Mouse (Mus musculus): ENCODE measurements around the gene Ppip5k1. TPM values are rescaled to one million over a fixed set of nuclear protein-coding genes. Genes with fewer than 3 reads are reported as not detected.
"Not testable (repeated sequence)": the region's sequence is repeated elsewhere in the genome, so short reads cannot be mapped to it uniquely, and the experiment has no call there.

The Ppip5k1 gene
- polyA plus RNA-seq (2015; fragmentation: Nextera tagmentation; extraction: Ambion mirVana): 18.7 and 21.4 TPM in 2 replicates

GRCm38 (mm10) chr2:121354820-121355592 is at the start of gene Ppip5k1:
Gene Ppip5k1, minus strand, starts transcription at chr2:121355396.
- peak; percentile 85 for ATAC-seq
- Histone ChIP-seq H3K4me3 (ENCODE audit: low read length) (peak within 1 kb of the TSS; percentile 70), H3K4me2 (ENCODE audit: low read depth, low read length) (peak within 1 kb of the TSS; percentile 88), H3K9ac (ENCODE audit: low read depth, low read length) (peak within 1 kb of the TSS; percentile 82), H3K4me1 (ENCODE audit: control insufficient read depth, insufficient read depth, low read length) (peaks cover 16% of the 10 kb centered on the region), H3K36me3 (ENCODE audit: control insufficient read depth, insufficient read depth, low read length) (no peaks in the 10 kb centered on the region), H3K27ac (ENCODE audit: low read length) (peak within 1 kb of the TSS; percentile 26; the same call in 1 of the 2 replicates), H3K27me3 (replicated peaks; ENCODE audit: control insufficient read depth, insufficient read depth, low read length) (no peaks in the 10 kb centered on the region), H3K9me3 (ENCODE audit: control insufficient read depth, low read length) (no peaks in the 10 kb centered on the region)
- WGBS: under 1% methylated on average over 58 of the region's 58 CpGs

- H3K27ac ChIP-seq (ENCODE audit: low read length): no peak overlapping the region
- H3K36me3 ChIP-seq (ENCODE audit: control insufficient read depth, insufficient read depth, low read length): no peaks in the 10 kb centered on the region
- no peak overlapping the region for H3K4me3 ChIP-seq (ENCODE audit: low read length)
- H3K4me1 ChIP-seq (ENCODE audit: control insufficient read depth, insufficient read depth, low read length): no peaks in the 10 kb centered on the region
- H3K4me2 ChIP-seq (ENCODE audit: low read depth, low read length): no peak overlapping the region
- no peaks in the 10 kb centered on the region for H3K27me3 ChIP-seq (replicated peaks; ENCODE audit: control insufficient read depth, insufficient read depth, low read length)
- ATAC-seq: no peak
- H3K9me3 ChIP-seq (ENCODE audit: control insufficient read depth, low read length): no peaks in the 10 kb centered on the region
- H3K9ac ChIP-seq (ENCODE audit: low read depth, low read length): no peak overlapping the region
Observed at GRCm38 (mm10) chr2:121403296-121403695, 48.1 kb upstream of the Ppip5k1 start.

- no peak; the same call in 1 of the 2 replicates for ATAC-seq
- Histone ChIP-seq H3K27ac (ENCODE audit: low read length) (no peak overlapping the region), H3K4me1 (ENCODE audit: control insufficient read depth, insufficient read depth, low read length) (no peaks in the 10 kb centered on the region), H3K36me3 (ENCODE audit: control insufficient read depth, insufficient read depth, low read length) (no peaks in the 10 kb centered on the region), H3K4me3 (ENCODE audit: low read length) (no peak overlapping the region), H3K27me3 (replicated peaks; ENCODE audit: control insufficient read depth, insufficient read depth, low read length) (no peaks in the 10 kb centered on the region), H3K9ac (ENCODE audit: low read depth, low read length) (no peak overlapping the region), H3K4me2 (ENCODE audit: low read depth, low read length) (no peak overlapping the region), H3K9me3 (ENCODE audit: control insufficient read depth, low read length) (no peaks in the 10 kb centered on the region)
- 13% methylated on average over 8 of the region's 8 CpGs for WGBS
Observed at GRCm38 (mm10) chr2:121396624-121397023, 41.4 kb upstream of the Ppip5k1 start.

DNA sequence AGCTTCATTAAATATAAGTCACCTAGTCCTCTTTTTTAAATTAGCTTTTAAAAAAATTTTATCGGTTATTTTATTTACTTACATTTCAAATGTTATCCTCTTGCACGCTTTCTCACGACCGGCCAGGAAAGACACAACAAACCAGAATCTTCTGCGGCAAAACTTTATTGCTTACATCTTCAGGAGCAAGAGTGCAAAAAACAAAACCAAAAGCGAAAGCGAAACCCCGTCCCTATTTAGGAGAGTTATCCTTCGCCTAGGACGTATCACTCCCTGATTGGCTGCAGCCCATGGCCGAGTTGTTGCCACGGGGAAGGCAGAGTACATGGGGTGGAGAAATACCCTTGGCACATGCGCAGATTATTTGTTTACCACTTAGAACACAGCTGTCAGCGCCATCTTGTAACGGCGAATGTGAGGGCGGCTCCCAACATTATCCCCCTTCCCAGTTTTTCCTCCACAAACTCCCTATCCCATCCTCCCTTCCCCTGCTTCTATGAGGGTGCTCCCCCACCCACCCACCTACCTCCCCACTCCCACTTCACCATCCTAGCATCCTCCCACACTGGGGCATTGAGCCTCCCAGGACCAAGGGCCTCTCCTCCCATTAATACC is 31.9 kb upstream of the Ppip5k1 start, which contains the start of gene Strc:
Gene Strc (minus strand): TSS at position 208 of the 615 bp plus-strand sequence.
- not testable (repeated sequence) for H3K9me3 ChIP-seq (ENCODE audit: control insufficient read depth, low read length); ATAC-seq; H3K27me3 ChIP-seq (replicated peaks; ENCODE audit: control insufficient read depth, insufficient read depth, low read length); H3K36me3 ChIP-seq (ENCODE audit: control insufficient read depth, insufficient read depth, low read length); H3K4me2 ChIP-seq (ENCODE audit: low read depth, low read length); H3K27ac ChIP-seq (ENCODE audit: low read length); H3K4me3 ChIP-seq (ENCODE audit: low read length); H3K9ac ChIP-seq (ENCODE audit: low read depth, low read length); H3K4me1 ChIP-seq (ENCODE audit: control insufficient read depth, insufficient read depth, low read length)
- 96% methylated on average over 14 of the region's 17 CpGs for WGBS

- Histone ChIP-seq H3K27me3 (replicated peaks; ENCODE audit: control insufficient read depth, insufficient read depth, low read length) (no peaks in the 10 kb centered on the region), H3K4me2 (ENCODE audit: low read depth, low read length) (no peak overlapping the region), H3K4me3 (ENCODE audit: low read length) (no peak overlapping the region), H3K27ac (ENCODE audit: low read length) (no peak overlapping the region), H3K36me3 (ENCODE audit: control insufficient read depth, insufficient read depth, low read length) (no peaks in the 10 kb centered on the region), H3K9me3 (ENCODE audit: control insufficient read depth, low read length) (no peaks in the 10 kb centered on the region), H3K4me1 (ENCODE audit: control insufficient read depth, insufficient read depth, low read length) (no peaks in the 10 kb centered on the region), H3K9ac (ENCODE audit: low read depth, low read length) (no peak overlapping the region)
- WGBS: 46% methylated on average over 2 of the region's 2 CpGs
- no peak for ATAC-seq
Observed at GRCm38 (mm10) chr2:121374766-121375165, 19.6 kb upstream of the Ppip5k1 start.

- no peaks in the 10 kb centered on the region for H3K27me3 ChIP-seq (replicated peaks; ENCODE audit: control insufficient read depth, insufficient read depth, low read length)
- H3K9ac ChIP-seq (ENCODE audit: low read depth, low read length): no peak overlapping the region
- no peak for ATAC-seq
- no peaks in the 10 kb centered on the region for H3K36me3 ChIP-seq (ENCODE audit: control insufficient read depth, insufficient read depth, low read length)
- 67% methylated on average over 3 of the region's 3 CpGs for WGBS
- no peak overlapping the region for H3K4me2 ChIP-seq (ENCODE audit: low read depth, low read length)
- no peaks in the 10 kb centered on the region for H3K4me1 ChIP-seq (ENCODE audit: control insufficient read depth, insufficient read depth, low read length)
- H3K4me3 ChIP-seq (ENCODE audit: low read length): no peak overlapping the region
- no peaks in the 10 kb centered on the region for H3K9me3 ChIP-seq (ENCODE audit: control insufficient read depth, low read length)
- no peak overlapping the region for H3K27ac ChIP-seq (ENCODE audit: low read length)
Observed at GRCm38 (mm10) chr2:121372266-121372665, 17.1 kb upstream of the Ppip5k1 start.

- H3K4me2 ChIP-seq (ENCODE audit: low read depth, low read length): no peak overlapping the region
- no peak for ATAC-seq
- no peaks in the 10 kb centered on the region for H3K9me3 ChIP-seq (ENCODE audit: control insufficient read depth, low read length)
- H3K4me1 ChIP-seq (ENCODE audit: control insufficient read depth, insufficient read depth, low read length): no peaks in the 10 kb centered on the region
- WGBS: 74% methylated on average over 5 of the region's 5 CpGs
- H3K9ac ChIP-seq (ENCODE audit: low read depth, low read length): no peak overlapping the region
- H3K27me3 ChIP-seq (replicated peaks; ENCODE audit: control insufficient read depth, insufficient read depth, low read length): no peaks in the 10 kb centered on the region
- no peak overlapping the region for H3K4me3 ChIP-seq (ENCODE audit: low read length)
- no peak overlapping the region for H3K27ac ChIP-seq (ENCODE audit: low read length)
- H3K36me3 ChIP-seq (ENCODE audit: control insufficient read depth, insufficient read depth, low read length): no peaks in the 10 kb centered on the region
Observed at GRCm38 (mm10) chr2:121370921-121371320, 15.7 kb upstream of the Ppip5k1 start.

DNA sequence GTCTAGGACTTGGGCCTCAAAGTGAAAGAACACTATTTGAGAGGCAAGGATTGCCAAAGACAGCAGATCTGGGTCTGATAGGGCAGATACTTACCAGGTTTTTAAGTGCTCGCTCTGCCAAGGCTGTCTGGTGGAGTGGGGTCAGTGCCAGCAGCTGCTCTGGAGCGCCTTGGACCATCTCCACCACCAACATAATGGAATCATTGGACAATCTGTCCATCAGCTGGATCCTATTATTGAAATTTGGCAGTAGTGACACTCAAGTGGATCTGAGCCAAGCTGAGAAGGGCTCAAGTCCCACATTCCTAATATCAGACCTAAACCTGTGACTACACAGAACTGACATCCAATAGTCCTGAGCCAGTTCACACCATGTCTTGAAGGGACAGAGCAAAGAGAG is 13.6 kb upstream of the Ppip5k1 start:
- Histone ChIP-seq H3K4me1 (ENCODE audit: control insufficient read depth, insufficient read depth, low read length) (no peaks in the 10 kb centered on the region), H3K36me3 (ENCODE audit: control insufficient read depth, insufficient read depth, low read length) (no peaks in the 10 kb centered on the region), H3K9ac (ENCODE audit: low read depth, low read length) (no peak overlapping the region), H3K4me3 (ENCODE audit: low read length) (no peak overlapping the region), H3K27me3 (replicated peaks; ENCODE audit: control insufficient read depth, insufficient read depth, low read length) (no peaks in the 10 kb centered on the region), H3K9me3 (ENCODE audit: control insufficient read depth, low read length) (no peaks in the 10 kb centered on the region), H3K4me2 (ENCODE audit: low read depth, low read length) (no peak overlapping the region), H3K27ac (ENCODE audit: low read length) (no peak overlapping the region)
- no peak for ATAC-seq
- 79% methylated on average over 2 of the region's 2 CpGs for WGBS

DNA sequence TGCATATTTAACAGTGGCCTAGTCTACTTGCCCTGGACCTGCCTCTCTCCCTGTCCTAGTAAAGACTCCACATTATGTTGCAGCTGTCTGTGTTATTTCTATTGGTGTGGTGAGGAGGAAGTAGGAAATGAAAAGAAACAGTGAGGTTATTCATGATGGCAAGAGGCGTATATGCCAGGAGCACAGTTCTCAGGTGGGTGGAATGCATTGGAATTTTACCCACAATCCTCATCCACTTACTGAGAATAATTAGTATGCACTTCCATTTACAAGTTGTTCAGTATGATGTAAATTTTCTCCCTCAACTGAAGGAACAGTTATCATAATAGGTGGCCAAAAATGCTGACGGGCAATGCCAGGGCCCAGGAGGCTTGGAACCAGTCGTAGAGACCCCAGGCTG is 8.5 kb upstream of the Ppip5k1 start:
- WGBS: 86% methylated on average over 3 of the region's 3 CpGs
- Histone ChIP-seq H3K4me1 (ENCODE audit: control insufficient read depth, insufficient read depth, low read length) (peaks cover 6% of the 10 kb centered on the region), H3K27ac (ENCODE audit: low read length) (no peak overlapping the region), H3K9ac (ENCODE audit: low read depth, low read length) (no peak overlapping the region), H3K4me2 (ENCODE audit: low read depth, low read length) (no peak overlapping the region), H3K4me3 (ENCODE audit: low read length) (no peak overlapping the region), H3K36me3 (ENCODE audit: control insufficient read depth, insufficient read depth, low read length) (no peaks in the 10 kb centered on the region), H3K9me3 (ENCODE audit: control insufficient read depth, low read length) (no peaks in the 10 kb centered on the region), H3K27me3 (replicated peaks; ENCODE audit: control insufficient read depth, insufficient read depth, low read length) (no peaks in the 10 kb centered on the region)
- ATAC-seq: no peak

Data from intestine, embryonic 16.5 days (tissue).